Mouse (Mus musculus) testis, adult 2 months (tissue): Measurements from ENCODE around the gene Ift57.

ENCODE experiments used
- CTCF ChIP-seq: fragments of 200-500 bp; IDR thresholded peaks from 2 replicates; pipeline ENCODE4 v1.5.1; 2012; ENCODE audit warnings: low read depth, mild to moderate bottlenecking, inconsistent platforms, low read length, moderate library complexity; ENCODE audit not compliant: control insufficient read depth, insufficient read depth, insufficient replicate concordance
- POLR2A ChIP-seq: fragments of 200-500 bp; IDR thresholded peaks from 2 replicates; pipeline ENCODE4 v1.6.1; 2012; ENCODE audit warnings: low read depth, mild to moderate bottlenecking, inconsistent platforms, low read length, moderate library complexity; ENCODE audit not compliant: control insufficient read depth

- TF ChIP-seq CTCF (no peak), POLR2A (no peak)
Measured at GRCm38 (mm10) chr16:49768491-49769031, 69.5 kb downstream of the Ift57 start.
